Mouse (Mus musculus) stomach, postnatal 0 days (tissue): ENCODE results near the gene Trim68. TPM values are rescaled to one million over a fixed set of nuclear protein-coding genes. Genes with fewer than 3 reads are reported as not detected.
"Not testable (repeated sequence)": the region's sequence is repeated elsewhere in the genome, so short reads cannot be mapped to it uniquely, and the experiment has no call there.

Experiments used
- ATAC-seq: fragments of 200-750 bp; cut with Nextera tagmentation; 2 replicates; pipeline ENCODE4 v1.8.0; 2017; ENCODE audit not compliant: low FRiP score, low TSS enrichment
- DNase-seq: peaks from one replicate; pipeline ENCODE4 v3.0.0-alpha.2; 2016; ENCODE audit warnings: low spot score
- H3K27ac ChIP-seq: fragments of 300-500 bp; sonication (generic); replicated peaks from 2 replicates; pipeline ENCODE4 v1.5.1; 2014; ENCODE audit warnings: mild to moderate bottlenecking, control low read depth
- H3K27me3 ChIP-seq: fragments of 300-500 bp; sonication (generic); 2 replicates; pipeline ENCODE4 v1.6.1; 2014; ENCODE audit warnings: low read length; ENCODE audit not compliant: control insufficient read depth, insufficient read depth
- H3K36me3 ChIP-seq: fragments of 300-500 bp; sonication (generic); 2 replicates; pipeline ENCODE4 v1.6.1; 2014; ENCODE audit warnings: low read length, mixed read lengths; ENCODE audit not compliant: control insufficient read depth, insufficient read depth
- H3K4me1 ChIP-seq: fragments of 300-500 bp; sonication (generic); replicated peaks from 2 replicates; pipeline ENCODE4 v1.6.1; 2014; ENCODE audit warnings: antibody characterized with exemption; ENCODE audit not compliant: control insufficient read depth, insufficient read depth
- H3K4me2 ChIP-seq: fragments of 300-500 bp; sonication (generic); replicated peaks from 2 replicates; pipeline ENCODE4 v1.6.1; 2014; ENCODE audit warnings: low read depth, mild to moderate bottlenecking, control low read depth, moderate library complexity
- H3K4me3 ChIP-seq: fragments of 300-500 bp; sonication (generic); 2 replicates; pipeline ENCODE4 v1.5.1; 2014; ENCODE audit warnings: low read depth, low read length, control low read depth
- H3K9ac ChIP-seq: fragments of 300-500 bp; sonication (generic); 2 replicates; pipeline ENCODE4 v1.6.1; 2014; ENCODE audit warnings: mild to moderate bottlenecking, low read length, control low read depth, mixed read lengths
- H3K9me3 ChIP-seq: fragments of 300-500 bp; sonication (generic); 2 replicates; pipeline ENCODE4 v1.6.1; 2016; ENCODE audit warnings: low read length; ENCODE audit not compliant: control insufficient read depth
- CTCF ChIP-seq: IDR thresholded peaks from 2 replicates; pipeline ENCODE4 v1.5.1; 2016; ENCODE audit warnings: antibody characterized with exemption, low read depth, mild to moderate bottlenecking, moderate library complexity
- EP300 ChIP-seq: optimal IDR thresholded peaks from 2 replicates; pipeline ENCODE3; 2016; ENCODE audit warnings: antibody characterized with exemption
- WGBS: fragments of 180-500 bp; shearing (Covaris S2); extraction: QIAGEN DNeasy Blood & Tissue Kit; methylation state at CpG from one replicate; pipeline ENCODE4 v1.1.7; 2014; 5-methylcytosine and 5-hydroxymethylcytosine counted together
- polyA plus RNA-seq: library from polyadenylated mRNA; unstranded; fragments of >200 nt; fragmentation: Nextera tagmentation; extraction: Ambion mirVana; gene quantifications from 2 replicates; pipeline ENCODE4 v1.2.1, GENCODE M21; 2015

Gene Trim68
- polyA plus RNA-seq, 1 experiment from 2014 or later: 9.6 TPM

DNA sequence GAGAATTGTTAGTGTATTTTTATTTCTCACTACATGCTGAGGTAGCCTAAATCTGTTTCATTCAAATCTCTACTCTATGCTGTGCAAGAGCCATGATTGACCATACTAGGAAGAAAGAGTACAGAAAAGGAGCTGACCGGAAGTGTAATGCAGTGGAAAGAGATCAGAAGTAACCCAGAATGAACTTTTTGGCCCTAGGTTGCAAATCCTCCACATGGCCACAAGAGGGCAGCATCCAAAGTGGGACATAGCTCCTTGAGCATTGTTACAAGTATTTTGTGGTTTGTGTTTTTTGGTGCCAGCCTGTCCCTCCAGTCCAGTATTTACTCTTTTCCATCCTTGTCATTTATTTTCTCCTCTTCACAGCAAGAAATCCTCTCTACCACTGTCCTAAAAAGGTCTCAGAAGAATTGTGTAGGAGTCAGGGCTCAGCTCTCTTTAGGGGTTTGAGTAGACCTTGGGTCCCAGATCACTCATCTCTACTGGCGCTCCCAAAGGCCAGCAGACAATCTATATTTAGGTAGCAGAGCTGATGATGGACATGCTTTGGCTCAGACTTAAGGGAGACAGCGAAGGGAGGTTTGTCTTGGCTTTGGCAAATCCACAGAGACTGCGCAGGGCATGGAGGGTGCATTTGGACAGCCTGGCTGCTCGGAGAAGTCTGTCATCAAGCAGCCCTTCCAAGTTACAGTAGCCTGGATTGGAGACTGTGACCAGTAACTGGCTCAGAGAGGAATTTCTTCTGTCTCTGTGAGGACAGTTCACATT lies 8.4 kb upstream of the Trim68 start, which contains the start of gene Olfr557:
Gene Olfr557 (plus strand): TSS at position 553 of the 768 bp plus-strand sequence.
- no peak within 1 kb of the TSS for H3K9ac ChIP-seq
- H3K9me3 ChIP-seq: no peaks in the 10 kb centered on the region
- ATAC-seq (no peak), DNase-seq (no peak)
- no peaks in the 10 kb centered on the region for H3K36me3 ChIP-seq
- H3K4me3 ChIP-seq: no peak within 1 kb of the TSS
- H3K4me1 ChIP-seq: no peaks in the 10 kb centered on the region
- no peaks in the 10 kb centered on the region for H3K27me3 ChIP-seq
- TF ChIP-seq CTCF (peak; percentile 89), EP300 (no peak)
- H3K27ac ChIP-seq: no peak within 1 kb of the TSS
- no peak within 1 kb of the TSS for H3K4me2 ChIP-seq
- WGBS: 79% methylated on average over 5 of the region's 5 CpGs

DNA sequence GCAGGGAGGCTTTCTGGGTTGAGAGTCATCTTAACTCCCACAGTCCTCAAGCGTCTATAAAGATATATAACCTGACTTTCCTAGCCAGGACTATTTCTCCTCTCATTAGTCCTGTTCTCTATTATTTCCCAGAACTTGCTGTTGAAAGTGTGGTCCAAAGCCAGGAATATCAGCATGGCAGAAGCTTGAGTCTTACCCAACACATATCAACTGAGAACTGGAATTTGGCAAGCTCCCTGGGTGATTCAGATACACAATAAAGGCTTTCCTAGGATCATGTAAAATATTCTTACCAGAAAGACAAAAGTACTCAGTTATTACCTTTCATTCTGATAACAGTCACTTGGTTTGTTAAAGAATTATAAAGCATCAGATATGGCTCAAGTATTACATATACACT lies 5.2 kb downstream of the Trim68 start:
- DNase-seq: no peak
- 86% methylated on average over 1 of the region's 1 CpGs for WGBS

DNA sequence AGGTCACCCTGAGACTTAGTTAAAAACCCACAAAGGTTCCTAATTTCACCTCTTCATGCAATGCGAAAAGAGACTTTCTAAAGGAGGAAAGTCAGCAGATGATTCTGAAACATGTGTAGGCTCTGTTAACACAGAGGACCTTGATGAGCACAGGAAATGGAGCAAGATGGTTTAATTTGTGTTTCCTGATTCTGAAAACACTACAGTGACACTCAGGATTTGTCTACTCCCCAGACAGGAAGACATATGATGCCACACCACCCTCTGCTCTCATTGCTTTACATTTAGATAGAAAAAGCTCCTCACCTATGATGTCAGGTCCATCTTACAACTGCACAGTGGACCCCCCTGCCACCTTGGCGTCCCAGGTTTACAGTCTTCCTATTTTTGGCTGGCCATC lies 10.9 kb downstream of the Trim68 start:
- no peaks in the 10 kb centered on the region for H3K36me3 ChIP-seq
- no peak overlapping the region for H3K9ac ChIP-seq
- H3K27ac ChIP-seq: no peak overlapping the region
- H3K9me3 ChIP-seq: no peaks in the 10 kb centered on the region
- no peaks in the 10 kb centered on the region for H3K4me1 ChIP-seq
- TF ChIP-seq CTCF (no peak), EP300 (no peak)
- DNase-seq: no peak
- WGBS: 83% methylated on average over 2 of the region's 2 CpGs
- no peak overlapping the region for H3K4me3 ChIP-seq
- H3K27me3 ChIP-seq: no peaks in the 10 kb centered on the region
- no peak overlapping the region for H3K4me2 ChIP-seq
- no peak for ATAC-seq

More for the DNA sequence above, 5.2 kb downstream of the Trim68 start:
- no peak for ATAC-seq
- Histone ChIP-seq H3K9ac (no peak overlapping the region), H3K4me3 (no peak overlapping the region), H3K27me3 (no peaks in the 10 kb centered on the region), H3K27ac (no peak overlapping the region), H3K36me3 (no peaks in the 10 kb centered on the region), H3K4me1 (no peaks in the 10 kb centered on the region), H3K9me3 (no peaks in the 10 kb centered on the region), H3K4me2 (no peak overlapping the region)
- no peak for TF ChIP-seq CTCF
- no peak for TF ChIP-seq EP300

DNA sequence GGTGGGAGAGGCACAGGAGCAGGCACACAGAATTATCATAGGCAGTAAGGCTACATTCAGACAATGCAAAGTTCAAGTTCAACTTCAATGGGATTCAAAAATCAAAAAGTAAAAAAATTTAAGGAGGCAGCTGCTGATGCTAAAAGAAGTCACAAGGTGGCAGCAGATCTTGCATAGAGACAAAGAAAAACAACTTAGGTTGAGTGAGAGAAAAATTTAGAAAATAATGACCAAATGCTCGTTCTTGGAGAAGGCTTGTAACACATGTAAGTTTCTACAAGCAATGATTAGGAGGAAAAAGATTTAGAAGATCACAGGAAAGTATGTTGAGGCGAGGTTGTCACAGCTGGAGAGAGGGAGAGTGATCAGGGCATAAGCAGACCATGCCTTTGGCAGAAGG lies 21.7 kb downstream of the Trim68 start:
- H3K9me3 ChIP-seq: no peaks in the 10 kb centered on the region
- no peaks in the 10 kb centered on the region for H3K36me3 ChIP-seq
- H3K9ac ChIP-seq: no peak overlapping the region
- no peak overlapping the region for H3K4me2 ChIP-seq
- TF ChIP-seq EP300 (no peak), CTCF (peak; percentile 75)
- no peaks in the 10 kb centered on the region for H3K4me1 ChIP-seq
- no peak for DNase-seq
- no peak overlapping the region for H3K27ac ChIP-seq
- no peaks in the 10 kb centered on the region for H3K27me3 ChIP-seq
- no peak overlapping the region for H3K4me3 ChIP-seq
- ATAC-seq: no peak
- 38% methylated on average over 2 of the region's 2 CpGs for whole genome bisulfite sequencing

DNA sequence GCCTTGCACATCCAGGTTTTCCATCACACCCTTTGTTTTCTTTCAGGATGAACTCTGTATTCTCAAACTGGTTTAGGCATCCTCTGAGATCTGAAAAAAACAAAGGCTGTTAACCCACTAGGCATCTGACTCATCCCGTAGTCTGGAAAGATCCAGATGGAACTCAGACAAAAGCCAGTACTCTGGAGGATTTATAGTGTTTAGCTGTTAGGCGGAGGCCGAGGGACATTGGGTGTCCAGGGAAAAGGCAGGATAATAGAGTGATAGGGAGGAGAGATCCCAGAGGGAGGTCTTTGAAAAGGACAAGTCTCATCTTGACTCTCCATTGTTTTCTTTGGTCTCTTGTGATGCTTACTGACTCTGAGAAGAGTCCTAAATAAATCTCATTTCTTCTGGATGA lies 22.5 kb downstream of the Trim68 start, which contains the start of gene Olfr556:
Gene Olfr556 (plus strand): TSS at position 301 of the 400 bp plus-strand sequence.
- no peaks in the 10 kb centered on the region for H3K36me3 ChIP-seq
- no peak for TF ChIP-seq EP300
- TF ChIP-seq CTCF: no peak
- ATAC-seq (no peak), DNase-seq (no peak)
- no peak within 1 kb of the TSS for H3K27ac ChIP-seq
- no peaks in the 10 kb centered on the region for H3K4me1 ChIP-seq
- no peak within 1 kb of the TSS for H3K4me3 ChIP-seq
- 36% methylated on average over 3 of the region's 3 CpGs for WGBS
- no peak within 1 kb of the TSS for H3K4me2 ChIP-seq
- no peak within 1 kb of the TSS for H3K9ac ChIP-seq
- H3K9me3 ChIP-seq: no peaks in the 10 kb centered on the region
- H3K27me3 ChIP-seq: no peaks in the 10 kb centered on the region

- H3K4me1 ChIP-seq: no peaks in the 10 kb centered on the region
- H3K9me3 ChIP-seq: no peaks in the 10 kb centered on the region
- 67% methylated on average over 1 of the region's 1 CpGs for WGBS
- H3K4me3 ChIP-seq: no peak within 1 kb of the TSS
- ATAC-seq: no peak
- DNase-seq: no peak
- H3K27me3 ChIP-seq: no peaks in the 10 kb centered on the region
- H3K36me3 ChIP-seq: no peaks in the 10 kb centered on the region
- no peak within 1 kb of the TSS for H3K4me2 ChIP-seq
- TF ChIP-seq CTCF (no peak), EP300 (no peak)
- no peak within 1 kb of the TSS for H3K9ac ChIP-seq
- H3K27ac ChIP-seq: no peak within 1 kb of the TSS
These were observed 28.6 kb downstream of the Trim68 start, which contains the start of gene Olfr555 for GRCm38 (mm10) chr7:102658523-102658922. Gene Olfr555, plus strand, starts transcription at chr7:102658823.

- DNase-seq, H3K4me1 ChIP-seq, H3K27me3 ChIP-seq, H3K4me3 ChIP-seq, H3K4me2 ChIP-seq, H3K36me3 ChIP-seq, ATAC-seq, H3K9ac ChIP-seq, H3K27ac ChIP-seq, H3K9me3 ChIP-seq: not testable (repeated sequence)
- 82% methylated on average over 3 of the region's 4 CpGs for WGBS
These were observed 42.2 kb downstream of the Trim68 start for GRCm38 (mm10) chr7:102644945-102645344.
